Mouse (Mus musculus) megakaryocyte, embryonic 14.5 days (primary cell): ENCODE measurements at regions not wholly inside any gene's neighbourhood (a gene's known extent, or its start where the extent isn't known, plus 50 kb on each side); places are given as distances from the start of the nearest gene placed in this dataset.

Experiments
- FLI1 ChIP-seq: IDR thresholded peaks from 2 replicates; pipeline ENCODE4 v1.6.1; 2012; ENCODE audit warnings: low read length, inconsistent platforms, mixed read lengths
- GATA1 ChIP-seq: IDR thresholded peaks from 3 replicates; pipeline ENCODE4 v1.6.1; 2012; ENCODE audit warnings: mixed read lengths, low read length, inconsistent platforms, borderline replicate concordance

DNA sequence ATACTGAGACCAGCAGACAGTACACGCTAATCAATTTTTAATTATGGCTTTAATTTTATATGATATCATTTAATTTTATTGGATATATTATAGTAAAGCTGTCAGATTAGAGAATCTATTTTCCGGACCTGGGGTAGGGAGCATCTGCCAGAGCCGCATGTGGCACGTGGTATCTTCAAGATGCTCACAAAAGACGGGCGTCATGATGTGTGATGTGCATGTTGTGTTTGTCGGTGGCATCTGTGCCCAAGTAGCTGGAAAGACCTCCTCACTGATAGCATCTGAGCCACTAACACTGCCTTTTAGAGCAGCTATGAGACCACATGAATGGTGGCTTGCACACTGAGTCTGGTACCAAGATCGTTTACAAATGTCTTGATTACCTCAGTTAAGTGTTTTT, 652.9 kb upstream of the Vstm2b start:
- TF ChIP-seq GATA1 (no peak), FLI1 (no peak)
